Mouse (Mus musculus) liver, adult 2 months (tissue): ENCODE measurements at regions not wholly inside any gene's neighbourhood (a gene's known extent, or its start where the extent isn't known, plus 50 kb on each side); places are given as distances from the start of the nearest gene placed in this dataset.

ENCODE experiments used
- CTCF ChIP-seq: fragments of 200-500 bp; IDR thresholded peaks from 2 replicates; pipeline ENCODE4 v1.5.1; 2011; ENCODE audit warnings: low read depth, low read length, control low read depth
- POLR2A ChIP-seq: fragments of 200-500 bp; IDR thresholded peaks from 2 replicates; pipeline ENCODE4 v1.6.1; 2011; ENCODE audit warnings: low read length, control low read depth; ENCODE audit not compliant: insufficient read depth; ENCODE audit errors: extremely low read depth

DNA sequence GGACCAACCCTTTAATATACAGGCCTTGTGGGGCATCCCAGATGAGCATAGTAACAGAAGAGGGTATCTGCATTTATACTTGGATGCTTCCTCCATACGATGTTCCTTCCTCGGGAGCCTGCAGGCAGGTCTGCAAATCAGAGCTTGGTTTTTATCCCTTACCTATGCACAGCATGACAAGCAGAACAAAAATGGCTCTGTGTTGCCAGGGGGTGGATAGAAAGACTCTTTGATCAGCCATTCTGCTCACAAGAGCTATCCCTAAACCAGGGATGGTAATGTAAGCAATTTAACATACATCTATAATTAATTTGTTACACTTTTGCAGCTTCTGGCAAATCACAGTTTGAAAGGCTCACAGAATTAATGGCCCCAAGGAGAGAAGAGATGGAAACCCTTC is 79.6 kb downstream of the Kbtbd8 start:
- TF ChIP-seq POLR2A = no peak
- TF ChIP-seq CTCF = no peak
